Mouse (Mus musculus) frontal cortex, adult 2 months (tissue): ENCODE results near the gene Ltbp1. TPM values are rescaled to one million over a fixed set of nuclear protein-coding genes. Genes with fewer than 3 reads are reported as not detected.

Source experiments
- DNase-seq, 2 experiments: peaks; one replicate each; pipeline ENCODE4 v3.0.0; 2022; ENCODE audit warnings: low spot score in 1 of 2; ENCODE audit errors: extremely low spot score in 1 of 2
- polyA plus RNA-seq: library from polyadenylated mRNA; depleted of rRNA; stranded (reverse); fragments of >200 nt; gene quantifications from 2 replicates; pipeline ENCODE4 v1.2.3, GENCODE M21; 2012

Gene Ltbp1
- polyA plus RNA-seq, 1 experiment, result 6.9 TPM

DNA sequence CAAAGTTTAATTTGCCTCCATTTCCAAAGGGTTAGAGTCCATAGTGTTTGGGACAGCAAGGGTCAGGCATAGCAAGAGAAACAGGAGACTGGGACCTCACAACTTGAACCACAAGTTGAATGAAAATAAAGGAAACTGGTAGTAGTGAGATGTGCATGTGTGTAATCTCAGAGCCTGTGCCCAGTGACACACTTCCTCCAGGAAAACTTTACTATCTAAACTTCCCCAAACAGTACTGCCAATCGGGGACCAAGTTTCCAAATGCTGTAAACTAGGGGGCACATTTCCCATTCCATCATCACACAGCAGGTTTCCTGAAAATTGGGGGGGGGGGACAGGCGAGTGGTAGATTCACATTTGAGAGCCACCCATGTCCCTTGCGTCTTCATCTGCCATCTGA is 267.1 kb downstream of the Ltbp1 start:
- no peak for DNase-seq

DNA sequence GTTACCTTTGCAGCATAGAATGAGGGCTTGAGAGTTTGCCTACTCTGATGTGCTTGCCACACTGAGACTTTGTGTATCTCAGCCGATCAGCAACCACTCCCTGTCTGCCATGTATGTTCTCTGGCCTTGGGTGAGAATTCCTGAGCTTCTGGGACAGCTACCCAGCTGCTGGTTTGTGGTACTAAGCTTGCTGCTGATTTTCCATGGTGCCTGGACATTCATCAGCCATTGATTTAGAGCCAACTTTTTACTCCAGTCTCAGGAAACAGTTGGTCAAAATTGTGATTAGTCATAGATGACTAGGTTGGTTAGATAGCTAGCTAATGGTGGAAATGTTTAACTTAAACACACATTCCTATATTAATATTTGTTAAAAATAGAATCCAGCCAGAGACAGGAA is 267.9 kb downstream of the Ltbp1 start:
- no peak for DNase-seq

DNA sequence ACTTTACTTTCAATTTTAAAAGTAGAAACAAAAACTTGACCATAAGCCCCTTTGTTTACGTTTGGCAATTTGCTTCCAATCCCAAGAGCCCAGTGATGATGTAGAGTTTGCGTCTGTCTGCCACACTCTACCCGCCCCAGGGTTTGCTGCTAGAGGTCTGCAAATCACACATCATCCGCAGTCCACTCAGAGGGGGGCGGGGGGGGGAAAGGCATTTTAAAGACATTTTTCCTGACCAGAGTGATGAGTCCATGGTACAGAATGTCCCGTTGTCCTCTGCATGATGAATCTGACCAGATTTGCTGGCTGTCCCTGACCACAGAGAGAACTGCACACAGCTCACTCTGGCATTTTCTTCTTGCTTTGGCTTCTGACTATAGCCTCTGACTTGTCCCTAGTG is 269.9 kb downstream of the Ltbp1 start:
- no peak for DNase-seq

DNA sequence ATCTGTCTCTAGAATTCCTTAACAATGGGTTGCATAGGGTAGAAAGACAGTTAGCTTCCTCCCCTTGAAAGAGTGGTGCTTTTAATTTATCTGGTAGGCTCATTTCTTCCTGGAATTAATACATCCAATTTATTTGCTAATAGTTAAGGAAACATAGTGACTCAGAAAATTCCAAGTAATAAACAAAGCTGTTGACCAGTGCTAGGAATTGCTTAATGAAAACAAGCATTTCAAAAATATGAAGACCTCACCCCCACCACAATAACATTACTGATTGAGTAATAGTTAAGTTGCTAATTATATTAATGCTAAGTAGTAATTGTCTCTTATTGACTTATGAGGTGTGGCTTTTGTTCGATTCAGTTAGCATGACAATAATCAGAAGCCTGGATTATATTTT is 272.7 kb downstream of the Ltbp1 start:
- no peak for DNase-seq

DNA sequence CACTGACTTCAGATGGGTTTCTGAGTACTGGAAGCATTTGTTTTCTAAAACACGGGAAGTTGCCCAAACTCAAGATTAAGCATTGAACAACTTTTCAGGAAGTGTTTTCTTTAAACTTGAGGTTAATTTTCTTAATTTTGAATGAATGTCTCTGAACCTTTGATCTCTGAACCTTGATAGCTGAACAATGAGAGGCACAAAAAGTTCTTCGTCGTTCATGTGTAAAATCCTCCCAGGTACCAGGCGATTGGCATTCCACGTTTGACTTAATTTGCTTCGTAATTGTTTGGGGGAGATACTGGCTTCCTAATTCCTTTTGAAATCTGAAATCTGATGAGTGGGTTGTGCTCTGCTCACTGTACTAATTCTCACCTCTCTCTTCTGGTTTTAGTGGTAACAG is 273.2 kb downstream of the Ltbp1 start:
- no peak for DNase-seq

DNA sequence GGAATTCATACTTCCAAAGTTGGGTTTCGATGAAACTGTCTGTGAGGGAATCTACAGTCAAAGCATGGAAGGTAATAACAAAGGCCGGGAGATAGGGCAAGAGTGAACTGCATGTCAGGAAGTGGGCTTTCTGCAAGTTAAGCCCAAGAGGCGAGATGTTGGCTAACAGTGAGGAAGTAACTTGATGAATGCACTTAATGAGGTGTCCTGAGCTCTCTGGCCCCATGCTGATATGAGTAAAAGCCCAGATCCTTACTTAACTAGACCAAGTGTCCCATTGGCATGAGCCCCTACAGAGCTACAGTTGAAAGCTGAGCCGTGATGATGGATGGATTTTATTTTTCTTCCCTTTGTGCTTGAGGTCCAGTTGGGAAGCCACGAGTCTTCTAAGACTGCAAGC is 276.0 kb downstream of the Ltbp1 start:
- DNase-seq, result no peak

DNA sequence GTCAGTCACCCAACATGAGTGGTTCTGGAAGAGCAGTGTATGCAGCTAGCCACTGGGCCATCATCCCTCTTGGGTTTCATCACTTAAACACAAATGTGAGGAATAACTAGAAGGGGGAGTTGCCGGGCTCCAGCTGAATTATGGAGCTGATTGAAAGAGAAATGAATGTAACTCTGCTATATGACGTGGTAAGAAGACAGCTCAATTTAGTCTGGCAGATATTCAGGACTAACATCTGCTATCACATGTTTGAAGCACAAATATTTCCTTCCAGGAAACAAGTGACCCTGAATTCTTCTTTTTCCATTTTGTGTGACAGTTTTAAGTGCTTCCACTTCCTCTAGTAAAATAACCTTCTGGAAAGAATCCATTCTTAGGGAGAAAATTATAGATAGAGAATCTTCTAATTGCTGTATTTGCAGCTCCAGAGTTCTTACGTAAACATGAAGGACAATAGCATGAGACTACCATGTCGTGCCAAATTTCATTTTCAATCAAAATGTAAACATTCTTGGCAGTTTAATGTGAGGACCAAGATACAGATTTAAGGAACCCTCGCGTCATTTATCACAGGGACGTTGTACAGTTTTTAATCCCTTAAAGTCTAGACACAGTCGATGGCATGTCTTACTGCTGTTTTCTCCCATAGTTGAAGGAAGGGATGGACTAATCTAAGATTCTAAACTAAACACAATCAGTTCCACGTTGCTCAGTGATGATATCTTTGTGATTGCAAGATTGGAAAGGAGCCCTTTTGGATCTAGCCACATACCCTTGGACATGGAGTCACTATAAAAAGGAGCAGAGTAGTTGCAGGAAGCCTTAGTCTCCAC is 279.7 kb downstream of the Ltbp1 start:
- no peak for DNase-seq

DNA sequence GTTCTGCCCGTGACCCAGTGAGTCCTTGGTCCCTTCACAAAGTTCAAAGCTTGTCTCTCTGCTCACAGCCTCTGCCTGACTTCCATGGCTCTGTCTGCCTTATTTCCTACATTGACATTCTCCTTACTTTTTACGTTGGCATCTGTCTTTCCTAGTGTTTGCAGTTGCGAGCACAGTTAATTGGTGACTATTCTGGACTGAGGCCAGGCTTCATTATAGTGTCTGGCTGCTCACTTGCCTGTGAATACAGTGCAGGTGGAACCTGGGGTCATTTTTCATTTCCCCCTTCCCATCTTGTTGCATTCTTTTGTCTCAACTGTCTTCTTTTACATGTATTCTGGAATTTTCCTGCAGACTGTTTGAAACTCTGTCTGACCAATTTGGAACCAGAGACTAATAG is 287.6 kb downstream of the Ltbp1 start:
- no peak for DNase-seq

DNA sequence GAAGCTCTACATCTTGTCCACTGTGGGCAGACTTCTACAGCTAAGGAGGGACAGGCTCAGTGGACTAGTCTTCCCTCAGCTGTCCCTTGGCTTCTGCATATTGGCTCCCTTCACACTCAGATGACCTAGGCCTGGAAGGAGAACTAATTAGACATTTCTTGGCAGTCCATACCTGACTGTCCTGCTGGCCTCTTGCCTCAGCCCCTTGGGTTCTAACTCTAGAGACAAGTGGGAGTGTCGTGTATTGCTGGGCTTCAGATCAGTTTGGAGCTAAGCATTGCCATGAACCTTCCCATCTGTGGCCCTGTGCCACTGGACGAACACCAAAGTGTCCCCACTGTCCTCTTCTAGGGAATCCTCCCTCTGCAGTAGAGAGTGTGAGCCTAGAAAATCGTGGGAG is 288.4 kb downstream of the Ltbp1 start:
- DNase-seq, result no peak

DNA sequence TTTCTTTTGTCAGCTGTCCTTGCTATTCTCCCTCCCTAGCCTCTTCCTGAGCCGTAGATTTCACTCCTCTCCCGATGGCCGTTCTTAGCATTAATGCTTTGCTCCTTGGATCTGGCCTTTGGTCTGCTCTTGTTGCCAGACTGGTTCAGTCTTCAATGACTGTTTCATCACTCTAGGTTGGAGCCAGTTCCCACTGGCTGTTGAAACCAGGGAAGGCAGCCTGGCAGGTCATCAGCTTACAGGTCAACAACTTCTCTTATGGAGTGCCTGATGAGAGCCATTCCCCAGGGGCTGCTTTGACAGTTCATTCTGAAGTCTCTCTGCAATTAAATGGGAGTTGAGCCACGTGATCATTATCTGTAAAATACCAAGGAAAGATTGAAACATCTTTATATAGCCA is 295.5 kb downstream of the Ltbp1 start:
- DNase-seq, result no peak

DNA sequence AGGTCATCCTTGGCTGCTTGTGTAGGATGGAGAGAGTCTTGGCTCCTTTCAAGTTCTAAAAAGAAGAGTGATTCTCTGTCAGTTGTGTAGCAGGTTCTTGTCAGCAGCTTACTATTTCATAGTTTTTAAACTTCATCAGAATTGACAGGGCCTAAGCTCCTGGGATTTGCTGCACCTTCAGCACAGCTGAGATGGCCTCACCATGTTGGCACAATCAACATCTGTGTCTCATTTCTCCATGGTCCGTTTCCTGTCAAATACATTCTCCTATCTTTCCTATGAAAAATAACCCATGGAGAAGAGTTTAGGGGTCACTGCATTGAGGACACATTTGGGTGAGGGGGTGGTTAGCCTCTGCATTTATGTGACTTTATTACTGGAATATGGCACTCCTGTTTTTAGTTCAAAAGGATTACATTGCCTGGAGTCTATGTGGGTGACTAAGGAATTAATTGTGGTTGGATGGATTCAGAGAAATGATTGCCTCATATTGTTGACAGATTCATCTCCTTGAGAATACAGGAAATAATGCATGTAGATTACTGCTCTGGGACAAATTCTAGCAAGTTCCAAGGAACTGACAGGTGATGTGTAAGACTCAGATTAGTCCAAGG is 299.5 kb downstream of the Ltbp1 start:
- no peak for DNase-seq

DNA sequence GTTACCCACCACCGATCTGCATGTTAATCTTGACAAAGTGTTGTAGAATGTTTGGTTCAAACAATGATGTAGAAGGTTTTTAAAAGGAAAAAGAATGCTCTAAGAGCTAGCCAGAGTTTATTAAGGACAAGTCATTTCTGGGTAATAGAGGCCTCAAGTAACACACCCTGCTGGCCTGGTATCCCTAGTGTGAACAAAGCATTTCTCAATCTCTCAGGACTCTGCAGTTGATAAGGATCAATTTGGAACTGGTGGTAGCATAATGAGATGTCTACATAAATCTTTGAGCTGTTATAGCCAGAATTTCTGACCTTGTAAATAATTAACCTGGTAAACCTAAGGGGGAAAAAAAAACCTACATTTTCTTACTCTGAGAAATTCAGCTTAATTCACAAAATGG is 300.3 kb downstream of the Ltbp1 start:
- no peak for DNase-seq

DNA sequence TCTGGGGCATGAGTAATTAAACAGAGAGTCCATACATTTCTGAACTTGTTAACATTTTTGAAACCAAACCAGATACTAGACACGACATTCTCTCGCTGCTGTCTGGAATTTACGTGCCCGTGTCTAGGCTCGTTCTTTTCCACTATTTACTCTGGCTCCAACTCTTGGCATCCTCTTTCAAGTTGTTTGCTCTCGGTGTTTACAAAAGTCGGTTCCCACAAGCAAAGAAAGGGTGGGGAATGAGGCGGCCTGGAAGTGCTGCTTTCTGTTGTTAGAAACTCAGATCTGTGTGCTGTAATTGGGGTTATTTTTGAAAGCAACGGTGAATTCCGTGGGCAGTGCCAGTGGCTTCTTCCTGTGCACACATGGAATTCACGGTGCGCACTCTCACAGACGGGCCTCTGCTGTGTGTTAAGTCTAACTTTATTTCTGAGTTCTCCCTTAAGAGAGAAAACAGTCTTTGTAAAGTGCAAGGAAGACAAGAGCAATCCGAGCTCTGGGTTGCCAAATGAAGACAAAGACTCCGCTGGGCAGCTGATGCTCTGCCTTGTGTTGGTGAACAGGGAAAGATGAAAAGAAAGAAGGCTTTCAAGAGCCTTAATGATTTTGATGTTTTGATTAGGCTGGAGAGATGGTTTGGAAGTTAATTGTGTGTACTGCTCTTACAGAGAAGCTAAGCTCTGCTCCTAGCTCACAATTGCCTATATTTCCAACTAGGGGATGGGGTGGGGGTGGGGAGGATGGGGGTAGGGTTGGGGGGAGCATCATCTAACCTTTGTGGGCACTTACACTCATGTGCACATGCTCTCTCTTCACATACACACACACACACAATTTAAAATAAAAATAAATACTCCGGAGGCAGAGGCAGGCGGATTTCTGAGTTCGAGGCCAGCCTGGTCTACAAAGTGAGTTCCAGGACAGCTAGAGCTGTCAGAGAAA is 302.0 kb downstream of the Ltbp1 start:
- peak in 1 of 2 experiments; percentile 8 for DNase-seq

DNA sequence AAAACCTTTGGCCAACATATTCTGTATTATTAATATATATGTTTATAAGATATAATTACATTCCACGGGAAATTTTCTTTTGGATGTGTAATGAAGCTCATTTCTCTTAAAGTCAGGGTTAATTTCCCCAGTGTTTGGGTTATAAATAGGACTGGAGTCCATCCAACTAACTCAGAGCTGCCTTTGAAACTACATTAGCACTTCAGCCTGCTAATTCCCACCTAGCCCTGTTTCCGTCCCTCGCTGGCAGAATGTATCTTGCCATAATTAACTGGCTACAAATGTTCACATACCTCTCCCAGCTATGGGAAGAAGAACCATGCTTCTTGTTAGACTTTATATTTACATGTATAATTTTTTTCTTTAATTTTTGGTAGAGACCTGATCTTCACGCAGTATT is 311.7 kb downstream of the Ltbp1 start:
- peak in 1 of 2 experiments; percentile 37 for DNase-seq

DNA sequence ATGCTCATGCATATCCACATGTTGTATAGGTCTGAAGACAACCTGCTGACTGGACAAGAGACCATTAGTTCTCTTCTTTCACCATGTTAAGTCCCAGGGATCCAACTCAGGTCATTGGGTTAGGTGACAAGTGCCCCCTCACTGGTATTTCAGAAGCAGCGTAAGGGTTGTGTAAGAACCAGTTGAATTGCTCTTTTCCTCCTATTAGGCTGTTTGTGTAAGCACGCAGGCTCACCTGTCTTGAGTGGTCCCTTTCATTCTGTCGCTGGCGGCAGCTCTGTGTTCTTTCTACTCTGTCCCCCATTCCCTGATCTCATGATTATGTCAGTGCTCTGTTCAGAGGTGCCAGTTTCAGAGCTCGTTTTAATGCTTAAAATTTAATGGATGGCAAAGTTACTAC is 317.9 kb downstream of the Ltbp1 start:
- DNase-seq, result no peak

DNA sequence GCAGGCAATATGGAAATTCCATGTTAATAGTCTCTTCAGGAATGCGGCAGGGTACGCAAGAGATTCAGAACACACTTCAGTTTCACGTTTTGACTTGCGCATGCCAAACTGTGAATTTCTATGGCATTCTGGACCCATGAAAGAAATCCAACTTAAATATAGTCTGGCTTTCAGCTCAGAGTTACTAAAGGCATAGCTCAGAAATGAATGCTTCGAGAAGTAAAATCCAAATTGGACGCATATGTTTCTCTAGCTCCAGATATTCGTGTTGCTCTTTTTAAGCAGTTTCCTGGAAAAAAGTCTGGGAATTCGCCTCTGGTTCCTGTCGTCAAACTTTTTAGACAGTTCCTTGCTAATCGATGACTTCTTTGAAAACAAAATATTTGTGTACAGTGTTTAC is 318.4 kb downstream of the Ltbp1 start:
- no peak for DNase-seq

DNA sequence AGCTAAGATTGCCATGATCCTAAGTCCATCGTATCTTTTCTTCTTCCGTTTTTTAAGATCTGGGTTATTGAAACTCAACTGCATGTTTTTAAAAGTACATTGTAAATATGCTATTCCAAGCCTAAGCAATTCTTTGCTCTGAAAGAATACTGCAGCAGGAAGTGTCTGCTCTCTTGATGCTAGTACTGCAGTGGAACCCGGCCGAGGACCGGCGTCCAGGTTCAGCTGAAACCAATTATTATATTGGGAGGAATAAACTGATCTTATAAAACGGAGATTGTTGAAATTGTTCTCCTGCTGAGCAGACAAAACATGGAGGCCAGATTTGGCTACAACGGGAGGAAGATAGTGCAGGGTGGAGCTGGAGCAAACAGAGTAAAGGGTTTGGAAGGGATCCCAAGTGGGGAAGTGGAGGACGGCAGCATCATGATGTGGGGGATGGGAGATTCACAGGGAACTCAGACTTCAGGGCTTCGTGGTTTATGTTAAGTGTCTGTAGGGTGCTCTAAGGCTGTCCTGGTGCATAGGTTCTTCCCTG is 322.8 kb downstream of the Ltbp1 start:
- DNase-seq, result no peak

DNA sequence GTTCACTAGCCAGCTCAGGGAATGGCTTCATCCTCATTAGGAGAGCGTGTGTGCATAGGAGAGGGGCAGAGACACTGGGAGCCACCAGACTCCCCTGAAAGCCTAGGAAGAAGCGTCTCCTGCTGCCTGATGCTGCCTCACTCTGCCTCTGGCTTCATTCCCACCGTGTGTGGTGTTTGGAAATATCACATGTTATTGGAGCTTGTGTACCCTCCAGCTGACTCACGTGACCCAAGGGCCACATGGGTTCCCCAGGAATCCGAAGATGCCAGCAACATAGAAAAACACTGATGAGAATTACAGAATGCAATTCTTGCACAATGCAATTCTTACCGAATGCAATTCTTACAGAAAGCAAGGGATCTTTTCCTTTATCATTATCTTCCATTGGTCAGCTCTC is 325.0 kb downstream of the Ltbp1 start:
- no peak for DNase-seq

DNA sequence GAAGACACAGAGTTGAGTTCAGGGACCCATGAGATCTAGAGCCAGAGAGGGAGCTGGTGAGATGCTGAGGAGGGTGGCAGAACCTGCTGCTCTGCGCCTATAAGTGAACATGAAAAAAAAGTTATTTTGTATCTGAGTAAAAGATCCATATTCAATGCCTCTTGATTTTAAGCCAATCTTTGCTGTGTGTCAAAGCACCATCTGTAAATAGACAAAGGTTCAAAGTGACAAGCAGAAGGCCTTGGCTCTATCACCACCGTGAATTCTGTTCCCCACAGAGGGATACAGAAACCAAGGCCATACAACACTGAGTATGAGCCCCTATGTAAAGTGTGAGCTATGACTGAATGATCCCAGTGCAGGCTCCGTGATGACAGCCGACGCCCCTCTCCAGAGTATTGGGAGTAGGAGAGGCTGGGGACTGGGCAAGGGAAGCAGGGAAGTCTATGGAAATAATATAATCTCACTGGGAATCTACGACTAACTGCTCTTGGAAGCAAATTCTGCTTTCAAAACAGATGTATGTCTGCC is 326.1 kb downstream of the Ltbp1 start:
- no peak for DNase-seq

DNA sequence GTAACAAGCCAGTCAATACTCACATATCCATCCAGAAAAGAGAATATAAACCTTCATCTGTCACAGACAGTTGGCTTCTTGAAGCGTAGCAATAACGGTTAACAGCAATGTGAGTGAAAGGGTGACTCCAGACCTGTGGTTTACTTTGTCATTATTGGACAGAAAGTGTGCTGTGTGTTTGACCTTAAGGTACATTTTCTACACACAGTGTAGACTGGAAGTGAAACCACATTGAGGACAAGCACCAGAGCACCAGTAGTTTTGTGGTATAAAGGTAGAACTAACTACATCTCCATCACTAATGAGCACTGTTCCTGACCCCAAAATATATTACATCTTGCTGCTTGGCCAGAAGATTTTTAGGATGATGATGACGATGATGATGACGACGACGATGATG is 326.9 kb downstream of the Ltbp1 start:
- DNase-seq, result no peak

DNA sequence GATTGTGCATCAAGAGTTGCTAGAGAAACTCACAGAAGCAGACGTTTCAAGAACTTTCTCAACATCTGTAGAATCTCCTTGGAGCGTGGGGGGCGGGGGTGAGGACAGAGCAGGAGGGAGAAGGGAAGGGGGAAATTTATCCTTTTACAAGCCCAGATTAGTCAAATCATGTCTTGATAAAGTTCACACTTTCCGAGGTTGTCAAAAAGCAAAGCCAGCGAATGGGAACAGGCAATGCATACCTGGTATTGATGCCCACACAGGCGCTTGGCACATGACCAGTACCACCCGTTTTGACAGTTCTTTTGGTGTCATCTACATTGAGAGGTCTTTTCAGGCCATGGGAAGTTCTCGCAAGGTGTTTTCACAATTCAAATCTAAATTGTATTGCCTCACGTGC is 327.6 kb downstream of the Ltbp1 start:
- no peak for DNase-seq
